Mouse (Mus musculus): ENCODE results near the gene Cdc42se1. TPM values are rescaled to one million over a fixed set of nuclear protein-coding genes. Genes with fewer than 3 reads are reported as not detected.
"Not testable (repeated sequence)": the region's sequence is repeated elsewhere in the genome, so short reads cannot be mapped to it uniquely, and the experiment has no call there.

Gene Cdc42se1
- polyA plus RNA-seq, 1 experiment from 2014 or later, result 48.7 TPM

DNA sequence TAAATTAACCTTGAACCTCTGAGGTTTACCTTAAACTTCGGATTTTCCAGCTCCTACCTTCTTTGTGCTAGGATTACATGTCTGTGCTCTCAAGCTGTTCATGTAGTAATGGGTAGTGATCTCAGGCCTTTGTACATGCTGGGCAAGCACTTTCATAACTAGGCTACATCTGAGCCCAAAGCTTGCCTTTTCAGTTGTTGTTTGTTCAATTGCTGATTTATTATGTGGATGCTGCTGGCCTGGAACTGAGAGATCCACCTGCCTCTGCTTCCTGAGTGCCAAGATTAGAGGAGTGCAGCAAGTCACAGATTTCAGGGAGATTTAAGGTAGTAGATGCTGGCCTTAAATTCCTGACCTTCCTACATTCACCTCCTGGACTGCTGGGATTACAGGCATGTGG is 29.4 kb upstream of the Cdc42se1 start:
- no peak for ATAC-seq (ENCODE audit: low read depth)
- Histone ChIP-seq H3K27ac (ENCODE audit: low read depth, low read length) (no peak overlapping the region), H3K9me3 (ENCODE audit: control insufficient read depth, low read length) (no peaks in the 10 kb centered on the region), H3K4me2 (ENCODE audit: low read depth, low read length) (no peak overlapping the region), H3K4me1 (ENCODE audit: control insufficient read depth, insufficient read depth, low read length) (no peaks in the 10 kb centered on the region), H3K36me3 (ENCODE audit: control insufficient read depth, insufficient read depth, low read length) (peaks cover 22% of the 10 kb centered on the region), H3K4me3 (ENCODE audit: low read depth, low read length) (no peak overlapping the region), H3K27me3 (ENCODE audit: control insufficient read depth, insufficient read depth, low read length) (no peaks in the 10 kb centered on the region), H3K9ac (replicated peaks; ENCODE audit: low read depth, low read length) (no peak overlapping the region)
- 78% methylated on average over 1 of the region's 1 CpGs for WGBS

DNA sequence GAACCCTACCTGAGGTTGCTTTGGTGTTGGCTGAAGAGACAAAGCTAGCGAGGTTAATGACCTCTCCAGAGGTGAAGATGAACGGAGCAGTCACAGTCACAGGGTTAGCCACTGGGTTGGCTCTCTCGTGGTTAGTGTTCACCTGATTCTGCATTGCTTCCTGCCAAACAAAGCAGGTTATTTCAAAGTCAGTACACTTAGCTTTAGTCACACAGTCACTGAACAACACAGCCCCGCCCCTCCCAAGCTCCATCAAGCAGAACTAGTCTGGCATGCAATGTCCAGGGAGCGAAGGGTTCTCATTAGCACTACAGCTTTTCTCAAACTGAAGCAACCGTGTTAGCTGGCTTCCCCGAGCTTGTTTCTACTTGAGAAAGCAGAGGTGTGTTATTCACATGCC is 28.4 kb upstream of the Cdc42se1 start:
- 89% methylated on average over 7 of the region's 7 CpGs for WGBS
- H3K36me3 ChIP-seq (ENCODE audit: control insufficient read depth, insufficient read depth, low read length), result peaks cover 30% of the 10 kb centered on the region
- H3K9ac ChIP-seq (replicated peaks; ENCODE audit: low read depth, low read length), result no peak overlapping the region
- H3K4me3 ChIP-seq (ENCODE audit: low read depth, low read length), result no peak overlapping the region
- no peak overlapping the region for H3K27ac ChIP-seq (ENCODE audit: low read depth, low read length)
- H3K9me3 ChIP-seq (ENCODE audit: control insufficient read depth, low read length), result no peaks in the 10 kb centered on the region
- no peaks in the 10 kb centered on the region for H3K4me1 ChIP-seq (ENCODE audit: control insufficient read depth, insufficient read depth, low read length)
- no peaks in the 10 kb centered on the region for H3K27me3 ChIP-seq (ENCODE audit: control insufficient read depth, insufficient read depth, low read length)
- no peak overlapping the region for H3K4me2 ChIP-seq (ENCODE audit: low read depth, low read length)
- no peak for ATAC-seq (ENCODE audit: low read depth)

DNA sequence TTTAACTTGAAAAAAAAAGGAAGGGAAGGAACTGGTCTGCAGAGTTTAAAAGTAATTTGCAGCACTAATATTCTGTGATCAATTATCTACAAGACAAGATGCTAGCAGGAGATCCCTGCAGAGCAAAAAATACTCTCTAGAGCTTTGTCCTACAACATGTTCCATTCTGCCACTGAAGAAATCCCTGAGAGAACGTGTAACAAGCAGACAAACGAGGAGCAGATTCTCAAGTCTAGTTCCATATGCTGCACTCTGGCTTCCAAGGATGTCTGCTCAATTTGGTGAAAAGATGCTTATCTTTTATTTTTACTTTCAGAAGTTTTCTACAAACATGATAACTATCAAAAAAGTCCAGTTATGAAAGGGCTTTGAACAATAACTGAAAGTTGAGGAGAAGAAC is 28.0 kb upstream of the Cdc42se1 start:
- ATAC-seq (ENCODE audit: low read depth), result no peak
- Histone ChIP-seq H3K4me1 (ENCODE audit: control insufficient read depth, insufficient read depth, low read length) (no peaks in the 10 kb centered on the region), H3K27ac (ENCODE audit: low read depth, low read length) (no peak overlapping the region), H3K9me3 (ENCODE audit: control insufficient read depth, low read length) (no peaks in the 10 kb centered on the region), H3K27me3 (ENCODE audit: control insufficient read depth, insufficient read depth, low read length) (no peaks in the 10 kb centered on the region), H3K9ac (replicated peaks; ENCODE audit: low read depth, low read length) (no peak overlapping the region), H3K4me2 (ENCODE audit: low read depth, low read length) (no peak overlapping the region), H3K36me3 (ENCODE audit: control insufficient read depth, insufficient read depth, low read length) (peaks cover 30% of the 10 kb centered on the region), H3K4me3 (ENCODE audit: low read depth, low read length) (no peak overlapping the region)
- 84% methylated on average over 2 of the region's 2 CpGs for WGBS

DNA sequence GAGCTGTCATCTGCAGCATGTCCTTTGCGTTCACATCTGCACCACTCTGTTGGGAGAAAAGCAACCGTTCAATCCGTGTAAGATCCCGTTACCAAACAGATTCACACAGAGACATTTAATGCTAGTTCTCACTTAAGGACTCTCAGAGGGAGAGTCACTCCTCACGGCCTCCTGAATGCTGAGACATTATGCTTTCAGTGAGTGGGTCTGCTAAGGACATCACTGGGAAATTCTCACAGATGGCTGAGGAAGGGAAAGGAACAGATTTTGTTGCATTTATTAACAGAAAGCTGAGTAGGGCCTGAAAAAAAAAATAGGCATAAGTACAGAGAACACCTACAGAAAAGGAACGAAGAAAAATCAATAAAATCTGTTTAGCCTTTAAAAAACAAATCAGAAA is 24.7 kb upstream of the Cdc42se1 start:
- H3K4me3 ChIP-seq (ENCODE audit: low read depth, low read length), result no peak overlapping the region
- ATAC-seq (ENCODE audit: low read depth), result no peak
- no peak overlapping the region for H3K9ac ChIP-seq (replicated peaks; ENCODE audit: low read depth, low read length)
- H3K4me1 ChIP-seq (ENCODE audit: control insufficient read depth, insufficient read depth, low read length), result no peaks in the 10 kb centered on the region
- H3K36me3 ChIP-seq (ENCODE audit: control insufficient read depth, insufficient read depth, low read length), result peaks cover 33% of the 10 kb centered on the region
- H3K9me3 ChIP-seq (ENCODE audit: control insufficient read depth, low read length), result no peaks in the 10 kb centered on the region
- 92% methylated on average over 6 of the region's 6 CpGs for WGBS
- H3K27me3 ChIP-seq (ENCODE audit: control insufficient read depth, insufficient read depth, low read length), result no peaks in the 10 kb centered on the region
- no peak overlapping the region for H3K27ac ChIP-seq (ENCODE audit: low read depth, low read length)
- no peak overlapping the region for H3K4me2 ChIP-seq (ENCODE audit: low read depth, low read length)

DNA sequence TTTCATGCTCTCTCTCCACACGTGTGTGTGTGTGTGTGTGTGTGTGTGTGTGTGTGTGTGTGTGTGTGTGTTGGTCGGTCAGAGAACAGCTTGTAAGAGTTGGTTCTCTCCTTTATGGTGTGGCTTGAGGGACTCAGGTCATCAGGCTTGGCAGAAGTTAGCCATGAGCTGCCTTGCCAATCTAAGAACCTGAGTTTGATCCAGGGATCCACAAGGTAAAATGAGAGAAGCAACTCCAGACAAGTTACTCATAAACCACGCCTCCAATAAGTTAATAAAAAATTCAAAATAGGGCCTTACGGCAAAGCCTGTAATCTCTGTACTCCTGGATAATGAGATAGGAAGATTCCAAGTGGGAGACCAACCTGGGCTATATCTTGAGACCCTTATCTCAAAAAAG is 20.2 kb upstream of the Cdc42se1 start:
- H3K4me2 ChIP-seq (ENCODE audit: low read depth, low read length), result no peak overlapping the region
- H3K27ac ChIP-seq (ENCODE audit: low read depth, low read length), result no peak overlapping the region
- no peak overlapping the region for H3K9ac ChIP-seq (replicated peaks; ENCODE audit: low read depth, low read length)
- ATAC-seq (ENCODE audit: low read depth), result no peak
- 90% methylated on average over 4 of the region's 4 CpGs for WGBS
- H3K4me3 ChIP-seq (ENCODE audit: low read depth, low read length), result no peak overlapping the region
- no peaks in the 10 kb centered on the region for H3K9me3 ChIP-seq (ENCODE audit: control insufficient read depth, low read length)
- peaks cover 17% of the 10 kb centered on the region; the same call in 1 of the 2 replicates for H3K36me3 ChIP-seq (ENCODE audit: control insufficient read depth, insufficient read depth, low read length)
- no peaks in the 10 kb centered on the region for H3K27me3 ChIP-seq (ENCODE audit: control insufficient read depth, insufficient read depth, low read length)
- no peaks in the 10 kb centered on the region for H3K4me1 ChIP-seq (ENCODE audit: control insufficient read depth, insufficient read depth, low read length)

DNA sequence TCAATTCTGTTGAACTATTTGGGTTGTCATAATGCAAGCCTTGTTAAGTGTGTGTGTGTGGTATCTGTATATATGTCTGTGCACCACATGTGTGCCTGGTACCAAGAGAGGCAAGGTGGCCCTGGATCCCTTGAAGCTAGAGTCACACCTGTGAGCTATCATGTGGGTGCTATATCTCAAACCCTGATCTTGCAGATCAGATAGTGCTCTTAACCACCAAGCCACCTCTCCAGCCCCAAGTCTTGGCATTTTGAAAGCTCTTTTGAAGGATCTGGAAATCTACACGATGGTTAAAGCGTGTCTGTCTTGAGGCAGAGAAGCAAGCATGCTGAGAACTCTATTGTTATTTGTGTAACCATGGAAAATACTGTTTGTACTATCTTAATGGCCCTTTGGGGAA is 17.9 kb upstream of the Cdc42se1 start:
- H3K27me3 ChIP-seq (ENCODE audit: control insufficient read depth, insufficient read depth, low read length), result no peaks in the 10 kb centered on the region
- no peaks in the 10 kb centered on the region for H3K9me3 ChIP-seq (ENCODE audit: control insufficient read depth, low read length)
- no peak overlapping the region for H3K27ac ChIP-seq (ENCODE audit: low read depth, low read length)
- 52% methylated on average over 2 of the region's 2 CpGs for WGBS
- peaks cover 9% of the 10 kb centered on the region; the same call in 1 of the 2 replicates for H3K36me3 ChIP-seq (ENCODE audit: control insufficient read depth, insufficient read depth, low read length)
- no peak overlapping the region for H3K4me2 ChIP-seq (ENCODE audit: low read depth, low read length)
- H3K9ac ChIP-seq (replicated peaks; ENCODE audit: low read depth, low read length), result no peak overlapping the region
- ATAC-seq (ENCODE audit: low read depth), result no peak
- H3K4me1 ChIP-seq (ENCODE audit: control insufficient read depth, insufficient read depth, low read length), result no peaks in the 10 kb centered on the region
- no peak overlapping the region for H3K4me3 ChIP-seq (ENCODE audit: low read depth, low read length)

DNA sequence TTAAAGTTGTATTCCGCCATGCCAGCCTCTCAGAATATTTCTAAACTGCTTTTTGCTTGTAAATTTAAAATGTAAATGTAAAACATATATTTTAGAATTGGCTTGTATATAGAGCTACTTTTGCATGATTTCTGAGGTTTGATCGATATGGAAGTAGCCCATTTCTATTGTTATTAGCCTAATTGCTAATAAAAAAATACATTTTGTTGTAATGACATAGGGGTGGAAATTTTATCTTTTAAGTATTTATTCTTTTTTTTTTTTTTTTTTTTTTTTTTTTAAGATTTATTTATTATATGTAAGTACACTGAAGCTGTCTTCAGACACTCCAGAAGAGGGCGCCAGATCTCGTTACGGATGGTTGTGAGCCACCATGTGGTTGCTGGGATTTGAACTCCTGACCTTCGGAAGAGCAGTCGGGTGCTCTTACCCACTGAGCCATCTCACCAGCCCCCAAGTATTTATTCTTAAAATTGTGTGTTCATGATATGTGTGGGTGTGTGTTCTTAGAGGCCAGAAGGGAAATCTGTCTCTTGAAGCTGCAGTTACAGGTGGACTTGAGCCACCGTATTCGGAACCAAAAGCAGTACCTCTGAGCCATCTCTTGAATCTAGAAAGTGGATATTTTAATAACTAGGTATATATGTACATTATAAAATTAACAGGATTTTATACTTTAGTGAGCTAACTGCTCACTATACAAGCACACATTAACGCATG is 15.5 kb upstream of the Cdc42se1 start:
- H3K9ac ChIP-seq (replicated peaks; ENCODE audit: low read depth, low read length); H3K36me3 ChIP-seq (ENCODE audit: control insufficient read depth, insufficient read depth, low read length); H3K9me3 ChIP-seq (ENCODE audit: control insufficient read depth, low read length); H3K4me2 ChIP-seq (ENCODE audit: low read depth, low read length); H3K4me3 ChIP-seq (ENCODE audit: low read depth, low read length); ATAC-seq (ENCODE audit: low read depth); H3K27me3 ChIP-seq (ENCODE audit: control insufficient read depth, insufficient read depth, low read length); H3K27ac ChIP-seq (ENCODE audit: low read depth, low read length); H3K4me1 ChIP-seq (ENCODE audit: control insufficient read depth, insufficient read depth, low read length): not testable (repeated sequence)
- WGBS, result 97% methylated on average over 7 of the region's 10 CpGs

DNA sequence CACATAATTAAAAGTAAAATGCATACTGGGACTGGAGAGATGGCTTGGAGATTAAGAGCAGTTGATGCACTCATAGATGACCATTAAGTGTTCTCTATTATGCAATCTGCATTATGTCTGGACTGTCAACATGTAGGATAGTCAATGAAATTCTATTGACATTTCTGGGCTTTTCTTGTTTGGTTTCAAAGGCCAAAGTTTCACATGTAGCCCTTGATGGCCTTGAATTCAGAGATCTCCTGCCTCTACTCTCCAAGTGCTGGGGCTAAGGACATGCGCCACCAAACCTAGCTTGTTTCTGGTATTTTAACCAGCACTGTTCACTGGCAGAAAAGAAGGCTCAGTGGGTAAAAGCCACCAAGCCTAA is 14.9 kb upstream of the Cdc42se1 start:
- H3K27me3 ChIP-seq (ENCODE audit: control insufficient read depth, insufficient read depth, low read length), result no peaks in the 10 kb centered on the region
- H3K36me3 ChIP-seq (ENCODE audit: control insufficient read depth, insufficient read depth, low read length), result no peaks in the 10 kb centered on the region
- no peaks in the 10 kb centered on the region for H3K9me3 ChIP-seq (ENCODE audit: control insufficient read depth, low read length)
- 100% methylated on average over 1 of the region's 1 CpGs for WGBS
- H3K4me1 ChIP-seq (ENCODE audit: control insufficient read depth, insufficient read depth, low read length), result no peaks in the 10 kb centered on the region
- no peak overlapping the region for H3K27ac ChIP-seq (ENCODE audit: low read depth, low read length)
- H3K4me2 ChIP-seq (ENCODE audit: low read depth, low read length), result no peak overlapping the region
- ATAC-seq (ENCODE audit: low read depth), result no peak
- no peak overlapping the region for H3K4me3 ChIP-seq (ENCODE audit: low read depth, low read length)
- H3K9ac ChIP-seq (replicated peaks; ENCODE audit: low read depth, low read length), result no peak overlapping the region

DNA sequence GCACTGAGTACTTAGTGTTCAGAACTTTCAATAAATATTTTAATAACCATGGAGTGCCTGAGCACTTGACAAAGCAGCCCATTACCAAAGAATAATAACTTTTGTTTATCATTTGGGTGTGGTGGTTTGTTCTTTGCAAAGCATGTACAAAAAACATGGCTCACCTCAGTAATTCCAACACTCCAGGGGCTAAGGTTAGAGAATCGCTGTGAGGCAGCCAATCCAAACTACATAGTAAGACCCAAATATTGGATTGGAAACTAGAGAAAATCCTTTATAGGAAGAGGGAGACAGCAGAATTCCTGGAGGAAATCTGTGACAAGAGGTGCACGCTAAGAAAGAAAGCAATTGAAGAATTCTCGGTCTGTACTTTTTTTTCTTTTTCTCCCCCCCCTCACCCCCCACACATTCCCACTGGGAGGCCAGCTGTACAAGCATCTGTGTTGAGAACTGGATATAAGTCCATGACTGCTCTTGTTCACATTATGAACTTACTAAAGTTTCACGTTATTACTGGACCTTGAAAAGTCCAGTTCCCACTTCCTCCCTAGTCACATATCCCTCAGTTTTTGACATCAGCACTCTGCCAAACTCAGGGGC is 11.8 kb upstream of the Cdc42se1 start:
- Histone ChIP-seq H3K9ac (replicated peaks; ENCODE audit: low read depth, low read length) (peak overlapping the region; percentile 53; the same call in 1 of the 2 replicates), H3K4me2 (ENCODE audit: low read depth, low read length) (peak overlapping the region; percentile 41), H3K27me3 (ENCODE audit: control insufficient read depth, insufficient read depth, low read length) (no peaks in the 10 kb centered on the region), H3K36me3 (ENCODE audit: control insufficient read depth, insufficient read depth, low read length) (peaks cover 11% of the 10 kb centered on the region; the same call in 1 of the 2 replicates), H3K9me3 (ENCODE audit: control insufficient read depth, low read length) (no peaks in the 10 kb centered on the region), H3K27ac (ENCODE audit: low read depth, low read length) (peak overlapping the region; percentile 82; the same call in 1 of the 2 replicates), H3K4me1 (ENCODE audit: control insufficient read depth, insufficient read depth, low read length) (no peaks in the 10 kb centered on the region), H3K4me3 (ENCODE audit: low read depth, low read length) (peak overlapping the region; percentile 42)
- ATAC-seq (ENCODE audit: low read depth), result no peak
- 22% methylated on average over 4 of the region's 4 CpGs for WGBS
